Mouse (Mus musculus) ES-Bruce4 (cell line): ENCODE measurements around the gene Sufu. TPM values are rescaled to one million over a fixed set of nuclear protein-coding genes. Genes with fewer than 3 reads are reported as not detected.

Experiments
- H3K27ac ChIP-seq: 2 replicates; pipeline ENCODE4 v1.5.1; 2012; ENCODE audit warnings: low read length, inconsistent platforms; ENCODE audit not compliant: insufficient read depth
- H3K27me3 ChIP-seq: 2 replicates; pipeline ENCODE4 v1.6.1; 2012; ENCODE audit warnings: mild to moderate bottlenecking, low read length, inconsistent platforms; ENCODE audit not compliant: control insufficient read depth, poor library complexity, insufficient read depth, severe bottlenecking
- H3K36me3 ChIP-seq: 2 replicates; pipeline ENCODE4 v1.6.1; 2012; ENCODE audit warnings: inconsistent platforms, mild to moderate bottlenecking, low read length, moderate library complexity; ENCODE audit not compliant: control insufficient read depth, poor library complexity, insufficient read depth, severe bottlenecking
- H3K4me1 ChIP-seq: one replicate; pipeline ENCODE4 v1.8.1; 2011; ENCODE audit warnings: low read length; ENCODE audit not compliant: control insufficient read depth, insufficient read depth
- H3K4me3 ChIP-seq: 2 replicates; pipeline ENCODE4 v1.5.1; 2011; ENCODE audit warnings: low read depth, mild to moderate bottlenecking, low read length
- H3K9ac ChIP-seq: 2 replicates; pipeline ENCODE4 v1.6.1; 2012; ENCODE audit warnings: low read depth, mild to moderate bottlenecking, inconsistent platforms; ENCODE audit not compliant: poor library complexity, severe bottlenecking
- H3K9me3 ChIP-seq: replicated peaks from 2 replicates; pipeline ENCODE4 v1.6.1; 2012; ENCODE audit warnings: mild to moderate bottlenecking, low read length, inconsistent platforms; ENCODE audit not compliant: control insufficient read depth, poor library complexity, insufficient read depth, severe bottlenecking
- CTCF ChIP-seq: IDR thresholded peaks from one replicate; pipeline ENCODE4 v1.8.1; 2011; ENCODE audit warnings: low read depth, low read length
- EP300 ChIP-seq: IDR thresholded peaks from 2 replicates; pipeline ENCODE4 v1.6.1; 2011; ENCODE audit warnings: low read depth, low read length; ENCODE audit not compliant: insufficient read depth
- POLR2A ChIP-seq: IDR thresholded peaks from one replicate; pipeline ENCODE4 v1.8.1; 2011; ENCODE audit warnings: low read length; ENCODE audit not compliant: insufficient read depth
- polyA plus RNA-seq: library from polyadenylated mRNA; stranded (reverse); fragments of >200 nt; gene quantifications from 2 replicates; pipeline ENCODE4 v1.2.4, GENCODE M21; 2011; ENCODE audit warnings: low read depth; ENCODE audit not compliant: missing spikeins, insufficient read depth, insufficient read length

Sufu gene
- polyA plus RNA-seq, 1 experiment: 16.7 TPM

- Histone ChIP-seq H3K9me3 (no peaks in the 10 kb centered on the region), H3K27ac (peak overlapping the region; percentile 94), H3K27me3 (no peaks in the 10 kb centered on the region), H3K36me3 (peaks cover 3% of the 10 kb centered on the region; the same call in 1 of the 2 replicates), H3K4me1 (peaks cover 2% of the 10 kb centered on the region), H3K4me3 (0 out of 2 replicates have a peak overlapping the region, but pooled peaks have one; percentile 14), H3K9ac (peak overlapping the region; percentile 27; the same call in 1 of the 2 replicates)
- TF ChIP-seq POLR2A: no peak
- no peak for TF ChIP-seq EP300
- no peak for TF ChIP-seq CTCF
Observed at GRCm38 (mm10) chr19:46505646-46506371, 109.1 kb downstream of the Sufu start.

GRCm38 (mm10) chr19:46506372-46506717, 109.6 kb downstream of the Sufu start:
- no peaks in the 10 kb centered on the region for H3K27me3 ChIP-seq
- peaks cover 3% of the 10 kb centered on the region; the same call in 1 of the 2 replicates for H3K36me3 ChIP-seq
- no peak overlapping the region for H3K27ac ChIP-seq
- no peaks in the 10 kb centered on the region for H3K9me3 ChIP-seq
- TF ChIP-seq POLR2A: no peak
- no peak for TF ChIP-seq CTCF
- no peak for TF ChIP-seq EP300
- peaks cover 2% of the 10 kb centered on the region for H3K4me1 ChIP-seq
- no peak overlapping the region for H3K4me3 ChIP-seq
- H3K9ac ChIP-seq: peak overlapping the region; percentile 27; the same call in 1 of the 2 replicates

- peaks cover 6% of the 10 kb centered on the region; the same call in 1 of the 2 replicates for H3K36me3 ChIP-seq
- no peak overlapping the region for H3K4me3 ChIP-seq
- no peak overlapping the region for H3K9ac ChIP-seq
- no peak overlapping the region for H3K27ac ChIP-seq
- H3K27me3 ChIP-seq: no peaks in the 10 kb centered on the region
- H3K4me1 ChIP-seq: peaks cover 2% of the 10 kb centered on the region
- no peak for TF ChIP-seq CTCF
- TF ChIP-seq EP300: no peak
- TF ChIP-seq POLR2A: no peak
- no peaks in the 10 kb centered on the region for H3K9me3 ChIP-seq
Observed at GRCm38 (mm10) chr19:46507181-46507581, 110.5 kb downstream of the Sufu start.

- Histone ChIP-seq H3K36me3 (peaks cover 6% of the 10 kb centered on the region; the same call in 1 of the 2 replicates), H3K27ac (no peak overlapping the region), H3K9ac (no peak overlapping the region), H3K27me3 (no peaks in the 10 kb centered on the region), H3K4me1 (peaks cover 2% of the 10 kb centered on the region), H3K4me3 (no peak overlapping the region), H3K9me3 (no peaks in the 10 kb centered on the region)
- TF ChIP-seq EP300 (no peak), CTCF (no peak), POLR2A (no peak)
Observed at GRCm38 (mm10) chr19:46507806-46508205, 111.1 kb downstream of the Sufu start.

GRCm38 (mm10) chr19:46508738-46509137, 112.0 kb downstream of the Sufu start:
- Histone ChIP-seq H3K9me3 (no peaks in the 10 kb centered on the region), H3K4me3 (no peak overlapping the region), H3K4me1 (peaks cover 4% of the 10 kb centered on the region), H3K9ac (no peak overlapping the region), H3K27ac (no peak overlapping the region), H3K36me3 (peaks cover 7% of the 10 kb centered on the region; the same call in 1 of the 2 replicates), H3K27me3 (no peaks in the 10 kb centered on the region)
- no peak for TF ChIP-seq POLR2A
- no peak for TF ChIP-seq EP300
- TF ChIP-seq CTCF: no peak

GRCm38 (mm10) chr19:46509202-46509601, 112.5 kb downstream of the Sufu start:
- TF ChIP-seq EP300 (no peak), CTCF (no peak), POLR2A (no peak)
- Histone ChIP-seq H3K4me1 (peaks cover 4% of the 10 kb centered on the region), H3K9ac (no peak overlapping the region), H3K9me3 (no peaks in the 10 kb centered on the region), H3K27ac (no peak overlapping the region), H3K36me3 (peaks cover 12% of the 10 kb centered on the region; the same call in 1 of the 2 replicates), H3K27me3 (no peaks in the 10 kb centered on the region), H3K4me3 (no peak overlapping the region)
